Mouse (Mus musculus) adrenal gland, postnatal 14 days (tissue): ENCODE measurements at regions not wholly inside any gene's neighbourhood (a gene's known extent, or its start where the extent isn't known, plus 50 kb on each side); places are given as distances from the start of the nearest gene placed in this dataset.

ENCODE experiments used
- DNase-seq: peaks from one replicate; pipeline ENCODE4 v3.0.0; 2021; ENCODE audit warnings: mixed read lengths

DNA sequence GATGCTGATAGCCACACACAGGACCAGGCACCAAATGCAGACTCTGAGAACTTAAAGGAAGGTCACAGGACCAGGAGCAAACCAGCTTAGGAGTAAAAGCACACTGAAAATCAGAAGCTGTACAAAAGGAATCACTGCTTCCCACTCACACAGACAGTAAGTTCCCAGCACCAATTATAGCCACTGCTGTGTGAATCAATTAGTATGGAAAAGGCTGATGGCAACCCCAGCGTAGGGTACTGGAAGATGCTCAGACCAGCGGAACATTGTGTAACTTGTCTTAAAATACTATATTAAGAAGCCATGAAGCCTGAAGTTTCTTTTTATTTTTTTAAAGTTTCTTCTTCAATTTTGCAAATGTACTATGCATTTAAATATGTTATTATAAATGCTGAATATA is 115.8 kb downstream of the Lnpk start:
- DNase-seq, result no peak

GRCm38 (mm10) chr2:74461211-74461844 is 117.9 kb downstream of the Lnpk start:
- no peak for DNase-seq

DNA sequence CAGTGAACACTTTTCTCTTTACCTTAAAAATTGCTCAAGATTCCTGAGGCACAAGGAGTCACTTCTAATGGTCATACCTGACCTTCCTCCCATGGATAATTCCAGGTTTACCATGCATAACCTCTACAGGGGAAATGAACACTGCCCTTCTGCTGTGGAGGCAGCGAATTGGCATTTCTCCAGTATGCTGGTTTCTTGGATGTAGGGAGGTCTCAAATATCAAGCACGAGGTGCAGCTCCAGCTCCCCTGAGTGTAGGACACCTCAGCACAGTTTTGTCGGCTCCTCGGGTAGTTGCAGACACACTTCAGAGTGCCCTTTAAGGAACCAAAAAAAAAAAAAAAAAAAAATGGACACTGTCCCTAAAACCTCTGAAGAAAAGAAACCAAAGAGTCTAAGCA is 124.8 kb downstream of the Lnpk start:
- no peak for DNase-seq

DNA sequence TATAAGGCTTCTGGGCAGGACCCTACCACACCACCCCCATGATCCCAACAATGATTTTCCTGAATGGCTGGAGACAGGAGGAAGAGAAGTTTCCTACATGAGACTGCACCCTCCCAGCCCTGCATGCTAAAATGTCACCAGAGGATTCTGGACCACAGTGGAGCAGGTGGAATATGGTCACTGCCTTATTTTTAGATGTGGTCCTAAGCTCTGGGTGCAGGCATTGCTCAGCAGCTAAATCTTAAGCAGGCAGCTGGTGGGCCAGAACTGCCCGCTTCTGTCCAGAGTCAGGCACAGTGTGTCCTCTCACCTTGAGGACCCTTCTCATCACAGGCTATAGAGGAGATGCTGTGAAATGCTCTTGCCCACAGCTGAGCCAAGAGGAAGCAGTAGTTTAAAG is 126.6 kb downstream of the Lnpk start:
- DNase-seq, result no peak

DNA sequence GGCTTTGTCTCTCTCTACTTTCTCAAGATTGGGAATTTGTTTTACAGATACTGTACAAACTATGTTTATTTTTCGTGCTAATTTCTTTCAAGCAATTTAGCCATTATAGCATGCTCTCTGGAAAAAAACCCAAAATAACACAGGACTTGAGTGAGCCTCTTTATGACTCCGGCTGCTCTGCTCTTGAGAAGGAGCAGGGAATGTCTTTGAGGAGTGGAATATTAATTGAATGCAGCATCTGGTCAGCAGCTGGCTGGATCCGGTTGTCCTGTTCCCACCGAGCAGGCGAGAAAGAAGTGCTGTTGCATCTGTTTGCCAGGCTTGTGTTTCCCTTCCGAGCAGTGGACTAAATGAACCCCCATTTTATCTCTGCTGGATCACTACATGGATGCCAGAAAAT is 127.7 kb downstream of the Lnpk start:
- DNase-seq, result no peak

DNA sequence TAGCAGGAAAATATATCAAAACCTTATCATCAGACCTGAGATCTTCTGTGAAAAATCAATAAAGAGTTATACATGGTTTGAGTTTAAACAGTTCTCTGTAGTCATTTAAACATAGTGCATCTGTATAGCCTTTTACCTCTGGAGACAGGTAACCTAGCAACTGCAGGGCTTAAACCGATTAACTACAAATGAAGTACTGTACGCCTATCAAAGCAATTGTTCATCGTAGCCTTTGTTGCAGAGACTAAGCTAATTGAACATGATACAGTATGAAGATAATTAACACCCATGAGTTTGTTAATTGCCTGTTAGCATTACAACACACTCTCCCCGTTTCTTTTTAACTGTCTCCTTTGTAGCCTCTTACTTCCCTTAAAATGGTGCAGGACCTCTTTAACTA is 128.2 kb downstream of the Lnpk start:
- DNase-seq, result no peak

DNA sequence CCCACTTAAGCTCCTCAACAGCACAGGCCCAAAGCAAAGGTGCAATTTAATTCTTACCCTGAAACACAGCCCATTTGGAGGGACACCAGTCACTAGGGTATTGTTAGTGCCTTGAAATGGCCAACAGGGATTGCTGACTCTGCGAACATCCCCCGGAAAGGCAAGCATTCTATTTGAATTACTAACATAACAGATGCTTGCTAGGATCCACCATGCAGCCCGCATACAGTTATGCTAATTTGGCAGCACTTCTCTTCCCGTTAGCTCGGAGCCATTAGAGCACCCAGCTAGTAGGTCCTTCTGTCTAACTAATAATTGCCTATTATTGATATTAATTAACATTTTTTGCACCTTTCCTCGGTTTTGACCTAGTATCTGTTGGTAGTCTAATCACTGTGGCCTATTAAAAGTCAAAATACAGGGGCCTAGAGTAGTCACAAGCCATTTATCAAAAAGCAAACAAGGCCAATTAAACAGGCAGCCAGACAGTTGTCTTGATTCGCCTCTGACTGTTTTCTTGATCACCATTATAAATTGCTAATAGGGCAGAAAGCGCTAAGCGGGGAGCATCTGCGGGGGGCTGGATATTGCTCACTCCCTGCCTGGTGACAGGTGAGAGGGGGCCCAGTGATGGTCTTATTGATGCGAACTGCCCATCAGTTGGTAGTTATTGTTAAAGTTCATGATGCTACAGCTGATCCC is 129.0 kb downstream of the Lnpk start:
- no peak for DNase-seq

- DNase-seq, result no peak
Measured at GRCm38 (mm10) chr2:74435184-74435911, 143.9 kb downstream of the Lnpk start.

DNA sequence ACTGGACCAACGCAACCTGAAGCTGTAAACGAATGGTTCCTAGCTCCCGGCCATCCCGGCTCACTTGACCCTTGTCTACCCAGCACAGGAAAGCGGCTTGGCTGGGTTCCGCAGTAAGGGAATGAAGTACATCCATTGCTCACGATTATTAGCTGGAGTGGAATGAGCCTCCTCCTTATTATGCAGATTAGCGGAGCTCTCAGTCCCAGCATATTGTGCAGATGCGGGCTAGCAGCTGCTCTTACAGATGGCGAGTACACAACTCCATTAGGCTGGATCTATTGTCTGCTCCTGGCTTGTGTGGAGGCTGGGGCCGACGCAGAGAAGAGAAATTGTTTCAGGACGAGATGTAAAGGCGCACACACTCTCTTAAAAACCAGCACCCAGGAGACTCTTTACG is 152.5 kb downstream of the Lnpk start:
- DNase-seq, result no peak

GRCm38 (mm10) chr2:74424726-74425125 is 154.5 kb downstream of the Lnpk start:
- no peak for DNase-seq

DNA sequence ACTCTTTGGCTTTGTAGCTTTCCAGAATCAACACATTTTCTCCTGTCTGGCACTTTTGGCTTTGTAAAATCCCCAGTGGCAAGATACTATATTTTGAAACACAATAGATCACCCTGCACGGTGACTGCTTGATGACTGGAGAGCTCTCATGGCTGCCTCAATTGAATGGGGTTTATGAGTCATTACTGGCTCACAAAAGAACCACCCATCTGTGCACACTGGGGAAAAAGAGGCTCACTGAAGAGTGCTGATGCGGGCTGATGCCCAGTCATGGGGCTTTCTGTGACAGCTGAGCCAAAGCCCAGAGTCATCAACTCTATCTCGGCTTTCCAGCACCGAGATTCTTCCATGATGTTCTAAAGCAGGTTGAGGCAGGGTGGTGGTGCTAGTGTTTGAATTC is 163.1 kb downstream of the Lnpk start:
- DNase-seq, result no peak

GRCm38 (mm10) chr2:74414721-74415120 is 164.5 kb downstream of the Lnpk start:
- no peak for DNase-seq

- DNase-seq, result peak; percentile 23
Measured at GRCm38 (mm10) chr2:74409856-74410404, 169.3 kb downstream of the Lnpk start.

DNA sequence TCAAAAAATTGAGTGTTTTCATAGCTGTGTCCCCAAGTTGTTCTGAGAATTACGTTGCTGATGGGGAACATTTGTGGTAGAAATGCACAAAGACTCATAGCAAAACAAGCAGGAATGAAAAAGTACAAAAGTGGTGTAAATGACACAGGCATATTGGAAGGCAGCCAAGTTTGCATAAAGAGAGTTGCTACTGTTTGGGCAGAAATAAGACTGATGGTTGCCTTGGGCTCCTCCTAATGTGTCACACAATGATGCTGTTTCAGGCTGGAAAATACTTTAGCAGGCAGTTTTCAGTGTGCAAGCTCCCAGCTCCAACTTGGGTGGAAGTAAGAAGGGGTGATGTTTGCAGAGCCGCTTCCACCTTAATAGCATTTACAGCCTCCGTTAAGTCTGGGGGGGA is 174.7 kb downstream of the Lnpk start:
- no peak for DNase-seq

DNA sequence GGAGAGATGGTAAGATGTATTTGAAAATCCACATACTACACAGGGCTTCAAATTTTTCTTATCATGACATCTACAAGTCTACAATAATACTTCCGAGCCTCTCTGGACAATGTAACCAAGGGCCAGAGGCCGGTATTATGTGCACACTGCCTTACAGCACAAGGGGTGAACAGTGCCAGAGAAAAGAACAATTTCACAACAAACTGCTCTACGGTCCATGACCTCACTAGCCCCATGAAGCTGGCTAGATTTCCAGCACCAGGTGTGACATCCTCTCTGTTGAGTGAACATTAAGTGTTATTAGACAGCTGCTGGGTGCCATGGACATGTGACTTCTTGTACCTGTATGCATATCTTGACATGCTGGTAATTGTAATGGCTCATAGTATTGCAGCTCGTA is 188.2 kb downstream of the Lnpk start:
- no peak for DNase-seq

DNA sequence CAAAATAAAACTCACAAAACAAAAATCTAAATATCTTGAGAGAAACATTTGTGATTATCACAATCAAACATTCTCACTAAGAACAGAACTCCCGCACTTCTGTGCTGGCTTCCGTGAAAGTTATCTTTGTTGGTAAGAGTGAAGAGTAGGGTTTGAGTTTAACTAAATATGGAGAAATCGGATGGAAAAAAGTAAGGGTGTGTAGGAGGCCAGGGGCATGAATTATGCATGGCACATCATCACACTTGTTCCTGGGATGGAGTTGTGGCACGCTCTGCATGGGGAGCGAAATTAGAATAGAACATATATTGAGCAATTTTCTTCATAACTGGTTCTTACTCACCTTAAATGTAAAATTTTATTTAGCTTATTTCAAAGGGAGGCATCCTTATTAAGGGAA is 191.2 kb downstream of the Lnpk start:
- DNase-seq, result no peak

GRCm38 (mm10) chr2:74384918-74385317 is 194.3 kb downstream of the Lnpk start:
- DNase-seq, result no peak

DNA sequence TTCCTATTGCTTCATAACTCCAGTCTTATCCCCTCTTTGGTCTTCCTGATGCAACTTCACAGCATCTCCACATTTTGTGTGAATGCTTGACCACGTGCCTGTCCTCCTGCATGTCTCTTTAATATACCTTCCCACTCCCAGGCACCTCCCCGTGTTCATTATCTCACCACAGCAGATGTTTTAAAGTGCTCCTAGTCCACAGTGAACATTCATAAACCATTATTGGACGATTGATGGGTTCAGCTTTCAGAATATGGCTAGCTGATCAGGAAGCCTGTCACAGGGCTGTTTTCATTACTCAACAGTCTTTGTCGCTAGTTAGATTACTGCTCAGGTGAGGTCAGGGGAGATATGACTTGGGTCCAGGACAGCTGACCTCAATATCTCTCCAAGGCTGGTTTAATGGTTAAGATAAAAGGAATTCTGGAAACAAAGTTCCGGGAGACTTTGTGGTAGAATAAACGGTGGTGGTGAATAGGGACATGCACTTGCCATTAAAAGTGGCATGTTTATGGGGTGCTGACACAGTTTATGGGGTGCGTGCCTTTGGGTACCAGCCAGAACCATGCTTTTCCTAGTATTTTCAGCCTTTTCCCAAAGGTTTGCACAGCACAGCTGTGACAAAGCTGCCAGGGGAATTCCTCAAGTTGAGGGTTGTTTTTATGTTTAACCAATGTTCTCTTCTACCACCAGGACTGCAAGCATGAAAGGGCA is 198.5 kb downstream of the Lnpk start:
- DNase-seq, result no peak

DNA sequence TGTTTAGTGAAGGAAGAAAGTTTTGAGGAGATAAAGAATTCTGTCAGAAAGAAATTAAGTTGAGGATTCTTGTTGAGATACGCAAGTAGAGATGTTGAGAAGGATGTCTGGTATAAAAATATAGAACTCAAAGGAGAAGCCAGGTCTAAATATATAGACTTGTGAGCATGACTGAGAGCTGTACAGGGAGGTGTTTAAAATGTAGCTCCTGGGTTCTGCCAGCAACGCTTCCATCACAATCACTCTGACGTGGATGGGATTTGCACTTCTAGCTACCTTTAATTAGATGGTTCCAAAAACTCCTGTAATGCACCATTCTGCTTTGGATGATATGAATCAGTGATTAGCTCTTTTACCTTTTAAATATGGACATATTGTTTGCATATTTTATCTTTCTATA is 200.5 kb downstream of the Lnpk start:
- no peak for DNase-seq

GRCm38 (mm10) chr2:74373938-74374337 is 205.3 kb downstream of the Lnpk start:
- no peak for DNase-seq

GRCm38 (mm10) chr2:74373056-74373455 is 206.2 kb downstream of the Lnpk start:
- no peak for DNase-seq

DNA sequence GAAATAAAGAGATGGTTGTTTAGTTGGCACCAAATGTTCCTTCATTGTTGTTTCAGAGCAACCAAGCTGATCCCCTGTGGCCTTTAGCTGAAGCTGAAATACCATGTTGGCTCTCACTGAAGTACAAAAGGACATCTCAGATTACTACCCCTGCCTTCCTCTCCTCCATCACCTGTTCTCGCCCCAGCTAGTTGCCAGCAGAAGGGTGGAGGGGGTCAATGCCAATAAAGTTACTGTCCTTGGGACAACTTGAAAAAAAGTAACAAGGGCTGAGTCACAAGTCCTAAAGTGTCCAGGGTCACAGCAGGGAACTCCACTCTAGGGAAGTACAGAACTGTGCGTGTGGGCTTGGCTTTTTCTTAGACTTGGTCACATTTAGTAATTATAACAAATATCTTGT is 216.0 kb downstream of the Lnpk start:
- no peak for DNase-seq

GRCm38 (mm10) chr2:74354591-74354990 is 224.6 kb downstream of the Lnpk start:
- DNase-seq, result no peak
